Mouse (Mus musculus) stomach, embryonic 15.5 days (tissue): ENCODE results near the gene Sptan1. TPM values are rescaled to one million over a fixed set of nuclear protein-coding genes. Genes with fewer than 3 reads are reported as not detected.
"Not testable (repeated sequence)": the region's sequence is repeated elsewhere in the genome, so short reads cannot be mapped to it uniquely, and the experiment has no call there.

Experiments
- ATAC-seq: fragments of 200-750 bp; cut with Nextera tagmentation; 2 replicates; pipeline ENCODE4 v1.8.0; 2017; ENCODE audit warnings: low read depth, moderate number of reproducible peaks, moderate TSS enrichment; ENCODE audit not compliant: insufficient read depth, low FRiP score
- H3K27ac ChIP-seq: fragments of 300-500 bp; sonication (generic); 2 replicates; pipeline ENCODE4 v1.5.1; 2015; ENCODE audit warnings: mild to moderate bottlenecking, inconsistent platforms
- H3K27me3 ChIP-seq: fragments of 300-500 bp; sonication (generic); replicated peaks from 2 replicates; pipeline ENCODE4 v1.6.1; 2015; ENCODE audit warnings: inconsistent platforms
- H3K36me3 ChIP-seq: fragments of 300-500 bp; sonication (generic); 2 replicates; pipeline ENCODE4 v1.6.1; 2015; ENCODE audit warnings: inconsistent platforms
- H3K4me1 ChIP-seq: fragments of 300-500 bp; sonication (generic); 2 replicates; pipeline ENCODE4 v1.6.1; 2015; ENCODE audit warnings: inconsistent platforms
- H3K4me2 ChIP-seq: fragments of 300-500 bp; sonication (generic); 2 replicates; pipeline ENCODE4 v1.6.1; 2015; ENCODE audit warnings: mild to moderate bottlenecking, inconsistent platforms
- H3K4me3 ChIP-seq: fragments of 300-500 bp; sonication (generic); replicated peaks from 2 replicates; pipeline ENCODE4 v1.5.1; 2015; ENCODE audit warnings: inconsistent platforms
- H3K9ac ChIP-seq: fragments of 300-500 bp; sonication (generic); 2 replicates; pipeline ENCODE4 v1.6.1; 2015; ENCODE audit warnings: inconsistent platforms
- H3K9me3 ChIP-seq: fragments of 300-500 bp; sonication (generic); 2 replicates; pipeline ENCODE4 v1.6.1; 2016; ENCODE audit warnings: inconsistent platforms
- WGBS: fragments of 180-500 bp; shearing (Covaris S2); methylation state at CpG from one replicate; pipeline ENCODE4 v1.1.7; 2015; 5-methylcytosine and 5-hydroxymethylcytosine counted together
- polyA plus RNA-seq: library from polyadenylated mRNA; unstranded; fragments of >200 nt; fragmentation: Nextera tagmentation; extraction: Ambion mirVana; gene quantifications from 2 replicates; pipeline ENCODE4 v1.2.1, GENCODE M21; 2015

Gene Sptan1
- polyA plus RNA-seq, 1 experiment from 2014 or later, result 74.3 TPM

- no peaks in the 10 kb centered on the region for H3K4me1 ChIP-seq
- no peaks in the 10 kb centered on the region for H3K9me3 ChIP-seq
- no peaks in the 10 kb centered on the region; the same call in 1 of the 2 replicates for H3K36me3 ChIP-seq
- H3K4me3 ChIP-seq, result peak within 1 kb of the TSS; percentile 67
- H3K9ac ChIP-seq, result peak within 1 kb of the TSS; percentile 33; the same call in 1 of the 2 replicates
- peak within 1 kb of the TSS; percentile 92 for H3K27ac ChIP-seq
- no peaks in the 10 kb centered on the region for H3K27me3 ChIP-seq
- peak within 1 kb of the TSS; percentile 71 for H3K4me2 ChIP-seq
- under 1% methylated on average over 54 of the region's 54 CpGs for WGBS
- ATAC-seq, result peak; percentile 94
Measured at GRCm38 (mm10) chr2:30048699-30049388, 83.5 kb downstream of the Sptan1 start, which contains the start of gene Wdr34. Gene Wdr34 (minus strand): TSS chr2:30048881.

GRCm38 (mm10) chr2:30049831-30050230 is 84.5 kb downstream of the Sptan1 start:
- Histone ChIP-seq H3K4me2 (no peak overlapping the region), H3K9me3 (no peaks in the 10 kb centered on the region), H3K4me3 (no peak overlapping the region), H3K36me3 (no peaks in the 10 kb centered on the region; the same call in 1 of the 2 replicates), H3K27ac (no peak overlapping the region), H3K9ac (no peak overlapping the region), H3K4me1 (no peaks in the 10 kb centered on the region), H3K27me3 (no peaks in the 10 kb centered on the region)
- ATAC-seq, result no peak
- 80% methylated on average over 3 of the region's 3 CpGs for WGBS

GRCm38 (mm10) chr2:30051992-30052761 is 86.8 kb downstream of the Sptan1 start:
- H3K9me3 ChIP-seq, result no peaks in the 10 kb centered on the region
- 34% methylated on average over 6 of the region's 6 CpGs for WGBS
- no peak overlapping the region for H3K4me2 ChIP-seq
- peaks cover 2% of the 10 kb centered on the region; the same call in 1 of the 2 replicates for H3K4me1 ChIP-seq
- no peak overlapping the region for H3K27ac ChIP-seq
- H3K9ac ChIP-seq, result no peak overlapping the region
- H3K36me3 ChIP-seq, result no peaks in the 10 kb centered on the region
- no peaks in the 10 kb centered on the region for H3K27me3 ChIP-seq
- no peak overlapping the region for H3K4me3 ChIP-seq
- ATAC-seq, result no peak

- not testable (repeated sequence) for H3K27ac ChIP-seq, H3K36me3 ChIP-seq, H3K27me3 ChIP-seq, H3K4me1 ChIP-seq, ATAC-seq, H3K4me3 ChIP-seq, H3K9me3 ChIP-seq, H3K9ac ChIP-seq, H3K4me2 ChIP-seq
- 92% methylated on average over 3 of the region's 3 CpGs for WGBS
Measured at GRCm38 (mm10) chr2:30055310-30055709, 90.0 kb downstream of the Sptan1 start.

GRCm38 (mm10) chr2:30056736-30057135 is 91.4 kb downstream of the Sptan1 start:
- ATAC-seq, result no peak
- H3K4me3 ChIP-seq, result no peak overlapping the region
- H3K4me1 ChIP-seq, result peaks cover 3% of the 10 kb centered on the region; the same call in 1 of the 2 replicates
- no peaks in the 10 kb centered on the region for H3K36me3 ChIP-seq
- 84% methylated on average over 3 of the region's 3 CpGs for WGBS
- no peak overlapping the region for H3K27ac ChIP-seq
- no peak overlapping the region for H3K4me2 ChIP-seq
- H3K27me3 ChIP-seq, result no peaks in the 10 kb centered on the region
- no peak overlapping the region for H3K9ac ChIP-seq
- no peaks in the 10 kb centered on the region for H3K9me3 ChIP-seq

- peaks cover 3% of the 10 kb centered on the region; the same call in 1 of the 2 replicates for H3K4me1 ChIP-seq
- H3K4me3 ChIP-seq, result no peak within 1 kb of the TSS
- no peak within 1 kb of the TSS for H3K27ac ChIP-seq
- no peak within 1 kb of the TSS for H3K4me2 ChIP-seq
- no peaks in the 10 kb centered on the region for H3K36me3 ChIP-seq
- ATAC-seq, result 0 out of 2 replicates have a peak, but pooled peaks have one; percentile 40
- no peaks in the 10 kb centered on the region for H3K9me3 ChIP-seq
- no peak within 1 kb of the TSS for H3K9ac ChIP-seq
- 44% methylated on average over 12 of the region's 12 CpGs for WGBS
- no peaks in the 10 kb centered on the region for H3K27me3 ChIP-seq
Measured at GRCm38 (mm10) chr2:30057223-30057904, 92.0 kb downstream of the Sptan1 start, which contains the start of gene Set. Gene Set (plus strand): TSS chr2:30057378.

GRCm38 (mm10) chr2:30058418-30058817 is 93.1 kb downstream of the Sptan1 start:
- WGBS, result 63% methylated on average over 5 of the region's 5 CpGs

GRCm38 (mm10) chr2:30061215-30062166 is 96.1 kb downstream of the Sptan1 start:
- Histone ChIP-seq H3K27ac (peak overlapping the region; percentile 97), H3K27me3 (no peaks in the 10 kb centered on the region), H3K4me1 (peaks cover 21% of the 10 kb centered on the region), H3K4me3 (peak overlapping the region; percentile 64), H3K9me3 (no peaks in the 10 kb centered on the region), H3K4me2 (peak overlapping the region; percentile 87), H3K36me3 (no peaks in the 10 kb centered on the region), H3K9ac (peak overlapping the region; percentile 67)
- WGBS, result 7% methylated on average over 37 of the region's 37 CpGs
- ATAC-seq, result no peak

More at GRCm38 (mm10) chr2:30058418-30058817, 93.1 kb downstream of the Sptan1 start:
- H3K4me3 ChIP-seq, result no peak overlapping the region
- no peaks in the 10 kb centered on the region for H3K27me3 ChIP-seq
- H3K36me3 ChIP-seq, result no peaks in the 10 kb centered on the region
- no peaks in the 10 kb centered on the region for H3K9me3 ChIP-seq
- H3K4me2 ChIP-seq, result no peak overlapping the region
- peaks cover 7% of the 10 kb centered on the region for H3K4me1 ChIP-seq
- no peak overlapping the region for H3K9ac ChIP-seq
- no peak for ATAC-seq
- H3K27ac ChIP-seq, result no peak overlapping the region

GRCm38 (mm10) chr2:30062249-30063093 is 97.1 kb downstream of the Sptan1 start:
- H3K4me2 ChIP-seq, result peak overlapping the region; percentile 87
- no peaks in the 10 kb centered on the region for H3K27me3 ChIP-seq
- peaks cover 18% of the 10 kb centered on the region for H3K4me1 ChIP-seq
- H3K9ac ChIP-seq, result peak overlapping the region; percentile 67
- H3K9me3 ChIP-seq, result no peaks in the 10 kb centered on the region
- peak overlapping the region; percentile 97 for H3K27ac ChIP-seq
- no peaks in the 10 kb centered on the region for H3K36me3 ChIP-seq
- under 1% methylated on average over 40 of the region's 40 CpGs for WGBS
- ATAC-seq, result peak; percentile 54
- peak overlapping the region; percentile 64 for H3K4me3 ChIP-seq

- Histone ChIP-seq H3K4me2 (peak overlapping the region; percentile 87), H3K36me3 (no peaks in the 10 kb centered on the region), H3K27ac (peak overlapping the region; percentile 97), H3K4me1 (peaks cover 22% of the 10 kb centered on the region), H3K27me3 (no peaks in the 10 kb centered on the region), H3K4me3 (peak overlapping the region; percentile 64), H3K9me3 (no peaks in the 10 kb centered on the region), H3K9ac (peak overlapping the region; percentile 67)
- no peak for ATAC-seq
- 6% methylated on average over 8 of the region's 8 CpGs for WGBS
Measured at GRCm38 (mm10) chr2:30063235-30063634, 97.9 kb downstream of the Sptan1 start.
